ENCODE assay signal across 35 mouse cellular contexts in genomic region chr6:103947474-103947873, GRCm38 (mm10).
"Had no signal": no experiment of that assay in that cellular context is flagged by ENCODE, and none has a peak within 500 bp of the region (broad histone marks: within the 10 kb centered on the region; RNA-seq: fewer than 3 reads in every experiment).

No protein-coding gene starts in this region.

- H3K4me2 ChIP-seq: heart, embryonic 11.5 days; heart, embryonic 12.5 days; heart, embryonic 13.5 days; heart, embryonic 15.5 days; hindbrain, embryonic 12.5 days; hindbrain, embryonic 13.5 days; hindbrain, embryonic 14.5 days; hindbrain, embryonic 15.5 days; intestine, embryonic 15.5 days; kidney, embryonic 15.5 days had no signal

- ATAC-seq: hindbrain, embryonic 16.5 days; hindbrain, postnatal 0 days; inflammation-experienced regulatory T-cells, adult 6 months; intestine, embryonic 15.5 days; intestine, embryonic 16.5 days; intestine, postnatal 0 days had no signal

- H3K27ac ChIP-seq: heart, adult 2 months; heart, embryonic 10.5 days; heart, embryonic 13.5 days; heart, embryonic 15.5 days; hindbrain, embryonic 10.5 days; hindbrain, embryonic 12.5 days; hindbrain, embryonic 13.5 days; hindbrain, embryonic 14.5 days; hindbrain, embryonic 15.5 days; hindbrain, postnatal 0 days; intestine, embryonic 15.5 days; kidney, embryonic 15.5 days; kidney, postnatal 0 days; layer of hippocampus, adult 2 months had no signal

- H3K4me1 ChIP-seq: heart, embryonic 10.5 days; heart, embryonic 12.5 days; heart, embryonic 13.5 days; heart, embryonic 15.5 days; hindbrain, embryonic 10.5 days; hindbrain, embryonic 12.5 days; hindbrain, embryonic 13.5 days; hindbrain, embryonic 15.5 days; intestine, embryonic 15.5 days; kidney, embryonic 15.5 days had no signal

- H3K36me3 ChIP-seq: heart, embryonic 10.5 days; heart, embryonic 12.5 days; heart, embryonic 13.5 days; heart, embryonic 15.5 days; hindbrain, embryonic 10.5 days; hindbrain, embryonic 12.5 days; hindbrain, embryonic 13.5 days; hindbrain, embryonic 15.5 days; intestine, embryonic 15.5 days; kidney, embryonic 15.5 days had no signal

- H3K9ac ChIP-seq: heart, embryonic 12.5 days; heart, embryonic 13.5 days; heart, embryonic 15.5 days; hindbrain, embryonic 12.5 days; hindbrain, embryonic 13.5 days; hindbrain, embryonic 14.5 days; hindbrain, embryonic 15.5 days; intestine, embryonic 15.5 days; kidney, embryonic 15.5 days had no signal

- H3K9me3 ChIP-seq: heart, embryonic 10.5 days; heart, embryonic 12.5 days; heart, embryonic 13.5 days; heart, embryonic 15.5 days; hindbrain, embryonic 10.5 days; hindbrain, embryonic 12.5 days; hindbrain, embryonic 13.5 days; hindbrain, embryonic 15.5 days; intestine, embryonic 15.5 days; kidney, embryonic 15.5 days had no signal

- H3K4me3 ChIP-seq: heart, adult 2 months; heart, embryonic 10.5 days; heart, embryonic 12.5 days; heart, embryonic 13.5 days; heart, embryonic 15.5 days; hindbrain, embryonic 10.5 days; hindbrain, embryonic 12.5 days; hindbrain, embryonic 13.5 days; hindbrain, embryonic 15.5 days; intestine, embryonic 15.5 days; kidney, embryonic 15.5 days; layer of hippocampus, adult 2 months had no signal

- DNase-seq: heart, adult 2 months; heart, postnatal 10 days; heart, postnatal 14 days; heart, postnatal 36 days; heart, postnatal 4 days; kidney, adult 11 months; kidney, adult 18-20 months; kidney, adult 2 months; kidney, adult 8-10 months; kidney, adult 9 months; kidney, postnatal 10 days; kidney, postnatal 14 days; kidney, postnatal 25 days; kidney, postnatal 36 days; kidney, postnatal 4 days; layer of hippocampus, adult 9-11 months had no signal

- H3K27me3 ChIP-seq: heart, embryonic 12.5 days; heart, embryonic 13.5 days; heart, embryonic 15.5 days; hindbrain, embryonic 12.5 days; hindbrain, embryonic 13.5 days; hindbrain, embryonic 15.5 days; intestine, embryonic 15.5 days; kidney, embryonic 15.5 days had no signal
